Mouse (Mus musculus) ES-E14 (cell line): Measurements from ENCODE around the gene Cyb5d1. TPM values are rescaled to one million over a fixed set of nuclear protein-coding genes. Genes with fewer than 3 reads are reported as not detected.

ENCODE experiments used
- DNase-seq: peaks from one replicate; pipeline ENCODE4 v3.0.0-alpha.2; 2013; ENCODE audit warnings: low read depth, low spot score
- H3K27ac ChIP-seq: 2 replicates; pipeline ENCODE4 v1.5.1; 2012; ENCODE audit warnings: low read depth, mild to moderate bottlenecking, low read length, moderate library complexity, mixed read lengths; ENCODE audit not compliant: poor library complexity, insufficient read depth, severe bottlenecking
- H3K36me3 ChIP-seq: 2 replicates; pipeline ENCODE4 v1.6.1; 2012; ENCODE audit warnings: mild to moderate bottlenecking, low read length, moderate library complexity, mixed read lengths; ENCODE audit not compliant: control insufficient read depth, poor library complexity, insufficient read depth, severe bottlenecking
- H3K4me1 ChIP-seq, 2 experiments: fragments of 150-350 bp in 1 of 2; sonication (generic) in 1 of 2; 2 replicates each; pipeline ENCODE4 v1.6.1; 2012; ENCODE audit warnings: low read length in 2 of 2, mild to moderate bottlenecking in 1 of 2, mixed read lengths in 1 of 2; ENCODE audit not compliant: control insufficient read depth in 2 of 2, insufficient read depth in 2 of 2, poor library complexity in 1 of 2
- H3K4me3 ChIP-seq, 2 experiments: fragments of 150-350 bp in 1 of 2; sonication (generic) in 1 of 2; 2 replicates each; pipeline ENCODE4 v1.5.1; 2012; ENCODE audit warnings: low read length in 2 of 2, low read depth in 1 of 2, mild to moderate bottlenecking in 1 of 2, mixed read lengths in 1 of 2; ENCODE audit not compliant: insufficient read depth in 1 of 2, poor library complexity in 1 of 2, severe bottlenecking in 1 of 2
- H3K9ac ChIP-seq: 2 replicates; pipeline ENCODE4 v1.6.1; 2012; ENCODE audit warnings: low read depth, mild to moderate bottlenecking, low read length, mixed read lengths; ENCODE audit not compliant: poor library complexity, insufficient read depth, severe bottlenecking
- H3K9me3 ChIP-seq: fragments of 150-350 bp; sonication (generic); 2 replicates; pipeline ENCODE4 v1.6.1; 2012; ENCODE audit warnings: low read depth, mild to moderate bottlenecking, low read length; ENCODE audit not compliant: control insufficient read depth, insufficient read depth
- CHD2 ChIP-seq: IDR thresholded peaks from 2 replicates; pipeline ENCODE4 v1.6.1; 2014; ENCODE audit warnings: mild to moderate bottlenecking, low read depth, low read length, inconsistent platforms
- HCFC1 ChIP-seq: IDR thresholded peaks from 2 replicates; pipeline ENCODE4 v1.6.1; 2012; ENCODE audit warnings: low read length, inconsistent platforms, borderline replicate concordance; ENCODE audit not compliant: insufficient read depth
- MAFK ChIP-seq: IDR thresholded peaks from 2 replicates; pipeline ENCODE4 v1.6.1; 2014; ENCODE audit warnings: mild to moderate bottlenecking, low read depth, low read length, inconsistent platforms; ENCODE audit not compliant: insufficient read depth
- ZC3H11A ChIP-seq: IDR thresholded peaks from 2 replicates; pipeline ENCODE4 v1.6.1; 2012; ENCODE audit warnings: low read depth, mild to moderate bottlenecking, inconsistent platforms, low read length, borderline replicate concordance
- ZNF384 ChIP-seq: IDR thresholded peaks from 2 replicates; pipeline ENCODE4 v1.6.1; 2012; ENCODE audit warnings: low read depth, low read length, inconsistent platforms
- in situ Hi-C, 2 experiments: fragments of 600-800 bp; cut with MboI; formaldehyde crosslinking; loops; one replicate each; pipeline ENCODE4 v1.15.1; 2025; ENCODE audit warnings: low sequenced_read_pairs in 2 of 2, inconsistent platforms in 1 of 2; ENCODE audit not compliant: unreplicated experiment in 2 of 2
- total RNA-seq: library from RNA; depleted of rRNA; stranded (reverse); fragments of 300-350 nt; gene quantifications from 2 replicates; pipeline ENCODE4 v1.2.3, GENCODE M21; 2012

Cyb5d1 gene
- total RNA-seq, 1 experiment = 29.0 TPM

GRCm38 (mm10) chr11:69381356-69381755 is 14.1 kb downstream of the Cyb5d1 start:
- in situ Hi-C loops = loop anchor here (5.0 to 10.0 kb wide), 2 partner anchors 114 to 117 kb away; no protein-coding TSS in a partner anchor
- H3K4me1 ChIP-seq = no peaks in the 10 kb centered on the region
- H3K36me3 ChIP-seq = no peaks in the 10 kb centered on the region
- no peak for DNase-seq
- H3K27ac ChIP-seq = no peak overlapping the region
- no peak overlapping the region for H3K4me3 ChIP-seq
- no peaks in the 10 kb centered on the region for H3K9me3 ChIP-seq
- no peak overlapping the region for H3K9ac ChIP-seq
- TF ChIP-seq ZNF384 = no peak

GRCm38 (mm10) chr11:69379600-69379999 is 15.8 kb downstream of the Cyb5d1 start:
- no peak for TF ChIP-seq ZNF384
- TF ChIP-seq HCFC1 = no peak
- no peak for TF ChIP-seq ZC3H11A
- no peak for TF ChIP-seq CHD2
- TF ChIP-seq MAFK = no peak
- no peak overlapping the region for H3K9ac ChIP-seq
- H3K4me3 ChIP-seq = no peak overlapping the region
- H3K36me3 ChIP-seq = no peaks in the 10 kb centered on the region
- H3K4me1 ChIP-seq = no peaks in the 10 kb centered on the region
- in situ Hi-C loops = no loop called here
- DNase-seq = no peak
- no peak overlapping the region for H3K27ac ChIP-seq
- H3K9me3 ChIP-seq = no peaks in the 10 kb centered on the region

GRCm38 (mm10) chr11:69377766-69378165 is 17.7 kb downstream of the Cyb5d1 start:
- no peak overlapping the region for H3K9ac ChIP-seq
- H3K4me1 ChIP-seq = no peaks in the 10 kb centered on the region
- in situ Hi-C loops = no loop called here
- H3K36me3 ChIP-seq = no peaks in the 10 kb centered on the region
- TF ChIP-seq HCFC1 = no peak
- no peak for TF ChIP-seq ZC3H11A
- TF ChIP-seq CHD2 = no peak
- no peak for TF ChIP-seq ZNF384
- no peak for TF ChIP-seq MAFK
- no peak overlapping the region for H3K27ac ChIP-seq
- no peak for DNase-seq
- no peak overlapping the region for H3K4me3 ChIP-seq
- H3K9me3 ChIP-seq = no peaks in the 10 kb centered on the region

GRCm38 (mm10) chr11:69375646-69376045 is 19.8 kb downstream of the Cyb5d1 start:
- Histone ChIP-seq H3K9ac (no peak overlapping the region), H3K4me1 (peaks cover 0 to 8% of the 10 kb centered on the region in 2 experiments; a peak in 2 of 4 replicates), H3K9me3 (no peaks in the 10 kb centered on the region), H3K27ac (no peak overlapping the region), H3K36me3 (no peaks in the 10 kb centered on the region), H3K4me3 (no peak overlapping the region)
- TF ChIP-seq MAFK (no peak), HCFC1 (no peak), ZC3H11A (no peak), CHD2 (no peak), ZNF384 (no peak)
- DNase-seq = no peak
- in situ Hi-C loops = no loop called here

- Histone ChIP-seq H3K9ac (no peak overlapping the region), H3K4me3 (peak overlapping the region in 1 of 2 experiments; percentile 30; a peak in 1 of 4 replicates), H3K9me3 (no peaks in the 10 kb centered on the region), H3K27ac (no peak overlapping the region), H3K36me3 (no peaks in the 10 kb centered on the region), H3K4me1 (peaks cover 0 to 9% of the 10 kb centered on the region in 2 experiments; a peak in 2 of 4 replicates)
- no peak for DNase-seq
- TF ChIP-seq CHD2 = no peak
- no peak for TF ChIP-seq HCFC1
- no peak for TF ChIP-seq MAFK
- TF ChIP-seq ZNF384 = no peak
- no peak for TF ChIP-seq ZC3H11A
- in situ Hi-C loops = no loop called here
Measured at GRCm38 (mm10) chr11:69373223-69373965, 22.0 kb downstream of the Cyb5d1 start.
